Mouse (Mus musculus) MEL (cell line): ENCODE data around the gene Traf3.

Source experiments
- BHLHE40 ChIP-seq: IDR thresholded peaks from 2 replicates; pipeline ENCODE4 v1.6.1; 2012; ENCODE audit warnings: low read depth, mild to moderate bottlenecking, inconsistent platforms, low read length, improper control_type of control experiment, borderline replicate concordance
- CHD1 ChIP-seq: IDR thresholded peaks from 2 replicates; pipeline ENCODE4 v1.6.1; 2012; ENCODE audit warnings: low read depth, mild to moderate bottlenecking, inconsistent platforms, low read length, improper control_type of control experiment
- CTCF ChIP-seq, 3 experiments: IDR thresholded peaks in 2 of 3; conservative IDR thresholded peaks in 1 of 3; 2 replicates each; pipeline ENCODE4 v1.5.1; 2011 to 2012; ENCODE audit warnings: low read length in 3 of 3, low read depth in 2 of 3, mild to moderate bottlenecking in 2 of 3, improper control_type of control experiment in 1 of 3, inconsistent platforms in 1 of 3, mixed read lengths in 1 of 3, moderate library complexity in 1 of 3; ENCODE audit not compliant: control insufficient read depth in 1 of 3, insufficient read depth in 1 of 3, poor library complexity in 1 of 3, severe bottlenecking in 1 of 3
- EP300 ChIP-seq, 2 experiments: IDR thresholded peaks; 2 replicates each; pipeline ENCODE4 v1.6.1; 2011; ENCODE audit warnings: improper control_type of control experiment in 2 of 2, low read length in 2 of 2, low read depth in 1 of 2, mild to moderate bottlenecking in 1 of 2
- GATA1 ChIP-seq: IDR thresholded peaks from 2 replicates; pipeline ENCODE4 v1.6.1; 2011; ENCODE audit warnings: low read depth, low read length, improper control_type of control experiment
- MAZ ChIP-seq: IDR thresholded peaks from 2 replicates; pipeline ENCODE4 v1.6.1; 2012; ENCODE audit warnings: low read depth, mild to moderate bottlenecking, inconsistent platforms, low read length, improper control_type of control experiment
- NRF1 ChIP-seq: IDR thresholded peaks from 2 replicates; pipeline ENCODE4 v1.6.1; 2014; ENCODE audit warnings: low read depth, mild to moderate bottlenecking, inconsistent platforms, low read length, improper control_type of control experiment, moderate library complexity; ENCODE audit not compliant: poor library complexity, insufficient read depth, severe bottlenecking
- POLR2A ChIP-seq, 2 experiments: IDR thresholded peaks; 2 replicates each; pipeline ENCODE4 v1.6.1; 2011 to 2012; ENCODE audit warnings: low read length in 2 of 2, mild to moderate bottlenecking in 2 of 2, control low read depth in 1 of 2, improper control_type of control experiment in 1 of 2, low read depth in 1 of 2, moderate library complexity in 1 of 2; ENCODE audit not compliant: control insufficient read depth in 1 of 2, insufficient read depth in 1 of 2, poor library complexity in 1 of 2
- RCOR1 ChIP-seq: IDR thresholded peaks from 2 replicates; pipeline ENCODE4 v1.6.1; 2012; ENCODE audit warnings: low read depth, mild to moderate bottlenecking, inconsistent platforms, low read length, improper control_type of control experiment
- SIN3A ChIP-seq: IDR thresholded peaks from 2 replicates; pipeline ENCODE4 v1.6.1; 2012; ENCODE audit warnings: low read length, improper control_type of control experiment, inconsistent platforms
- TAL1 ChIP-seq: IDR thresholded peaks from 2 replicates; pipeline ENCODE4 v1.6.1; 2012; ENCODE audit warnings: mild to moderate bottlenecking, inconsistent platforms, low read length, moderate library complexity, mixed read lengths
- USF1 ChIP-seq: IDR thresholded peaks from 2 replicates; pipeline ENCODE4 v1.6.1; 2014; ENCODE audit warnings: low read depth, mild to moderate bottlenecking, inconsistent platforms, low read length, improper control_type of control experiment, moderate library complexity
- ZC3H11A ChIP-seq: IDR thresholded peaks from 2 replicates; pipeline ENCODE4 v1.6.1; 2012; ENCODE audit warnings: low read depth, mild to moderate bottlenecking, inconsistent platforms, low read length, improper control_type of control experiment
- ZMIZ1 ChIP-seq: IDR thresholded peaks from 2 replicates; pipeline ENCODE4 v1.6.1; 2012; ENCODE audit warnings: low read depth, mild to moderate bottlenecking, inconsistent platforms, low read length, improper control_type of control experiment, moderate library complexity

DNA sequence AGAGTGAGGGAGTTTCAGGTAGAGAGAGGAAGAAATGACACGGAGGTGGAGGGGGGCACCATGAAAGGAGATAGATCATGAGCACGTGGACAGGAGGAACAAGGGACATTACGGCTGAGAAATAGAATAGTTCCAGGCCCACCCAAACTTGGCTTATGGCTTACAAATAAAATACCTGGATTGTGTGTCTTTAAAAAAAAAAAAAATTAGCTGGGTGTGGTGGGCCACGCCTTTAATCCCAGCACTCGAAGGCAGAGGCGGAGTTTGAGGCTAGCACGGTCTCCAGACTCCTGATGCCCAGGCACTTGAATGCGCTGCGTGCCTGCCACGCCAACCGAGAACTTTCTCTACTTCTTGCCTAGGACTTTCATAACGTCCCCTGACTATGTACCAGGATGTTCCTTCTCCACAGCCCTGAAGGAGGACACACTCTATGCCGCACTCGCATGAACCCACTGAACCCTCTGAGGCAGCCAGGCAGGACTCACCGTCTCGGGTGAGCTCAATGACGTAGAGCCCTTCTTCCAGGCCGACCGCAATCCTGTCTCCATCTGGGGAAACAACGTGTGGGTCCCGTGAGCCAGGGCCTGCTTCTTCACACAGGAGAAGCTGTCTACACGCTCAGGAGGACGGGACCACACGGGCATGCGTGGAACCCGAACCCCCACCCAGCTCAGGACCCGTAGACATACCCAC lies 135.3 kb downstream of the Traf3 start:
- TF ChIP-seq CTCF (IDR thresholded peaks at IDR 0.05 in 2 of 3, conservative IDR thresholded peaks at IDR 0.05 in 1 of 3; ENCODE audit: control insufficient read depth in 1 of 3, insufficient read depth in 1 of 3, low read depth in 2 of 3, low read length in 3 of 3, poor library complexity in 1 of 3, severe bottlenecking in 1 of 3) (no peak), EP300 (IDR thresholded peaks at IDR 0.05; ENCODE audit: low read depth in 1 of 2, low read length in 2 of 2) (no peak), POLR2A (IDR thresholded peaks at IDR 0.05; ENCODE audit: control insufficient read depth in 1 of 2, insufficient read depth in 1 of 2, low read depth in 1 of 2, low read length in 2 of 2, poor library complexity in 1 of 2) (no peak), ZC3H11A (no peak), MAZ (no peak), TAL1 (no peak), ZMIZ1 (no peak), CHD1 (no peak), GATA1 (no peak), USF1 (no peak), BHLHE40 (no peak), RCOR1 (no peak), SIN3A (no peak), NRF1 (no peak)
